Mouse (Mus musculus) kidney, adult 2 months (tissue): ENCODE data around the gene Grik4.

ENCODE experiments used
- CTCF ChIP-seq: fragments of 200-500 bp; conservative IDR thresholded peaks from 2 replicates; pipeline ENCODE4 v1.5.1; 2011; ENCODE audit warnings: low read depth, mild to moderate bottlenecking, control low read depth, low read length, moderate library complexity, mixed read lengths; ENCODE audit not compliant: insufficient read depth, insufficient read length
- POLR2A ChIP-seq: fragments of 200-500 bp; IDR thresholded peaks from one replicate; pipeline ENCODE4 v1.6.1; 2011; ENCODE audit warnings: low read depth, low read length, control low read depth

DNA sequence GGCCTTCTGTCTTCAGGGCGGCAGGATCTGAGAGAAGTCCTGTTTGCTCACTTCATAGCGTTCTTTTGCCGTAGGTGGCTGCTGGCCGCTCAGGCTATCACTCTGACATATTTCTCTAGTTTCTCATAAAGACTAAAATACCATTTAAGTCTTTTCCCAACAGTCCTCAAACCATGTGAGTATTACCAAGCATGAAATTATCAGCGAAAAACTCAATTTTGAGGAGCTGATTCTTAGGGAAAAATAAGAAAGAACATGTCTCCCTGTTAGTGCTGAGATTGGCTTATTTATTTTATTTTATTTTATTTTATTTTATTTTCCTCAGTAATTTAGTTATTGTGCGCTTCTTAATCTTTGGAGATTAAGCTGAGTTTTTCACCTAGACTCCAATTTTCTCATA is 436.6 kb downstream of the Grik4 start, which contains the start of gene Tbcel:
- no peak for TF ChIP-seq CTCF
- no peak for TF ChIP-seq POLR2A
